Mouse (Mus musculus): ENCODE measurements around the gene Tmem179. TPM values are rescaled to one million over a fixed set of nuclear protein-coding genes. Genes with fewer than 3 reads are reported as not detected.

Gene Tmem179
- polyA plus RNA-seq, 1 experiment from 2014 or later: 2.8 TPM

GRCm38 (mm10) chr12:112514897-112515296 is 1.6 kb downstream of the Tmem179 start:
- H3K27me3 ChIP-seq (ENCODE audit: low read depth, poor library complexity, severe bottlenecking): peaks cover 38% of the 10 kb centered on the region

GRCm38 (mm10) chr12:112510733-112511372 is 5.7 kb downstream of the Tmem179 start:
- peaks cover 41% of the 10 kb centered on the region for H3K4me1 ChIP-seq
- H3K36me3 ChIP-seq: no peaks in the 10 kb centered on the region
- peaks cover 46% of the 10 kb centered on the region for H3K27me3 ChIP-seq (ENCODE audit: low read depth, poor library complexity, severe bottlenecking)
- H3K27ac ChIP-seq (replicated peaks): peak overlapping the region; percentile 69
- H3K4me3 ChIP-seq: peak overlapping the region; percentile 47
- no peaks in the 10 kb centered on the region for H3K9me3 ChIP-seq (replicated peaks)
- WGBS: 2% methylated on average over 62 of the region's 62 CpGs
- DNase-seq (ENCODE audit: low spot score): peak; percentile 47

More at GRCm38 (mm10) chr12:112514897-112515296, 1.6 kb downstream of the Tmem179 start:
- Histone ChIP-seq H3K4me1 (peaks cover 43% of the 10 kb centered on the region), H3K9me3 (replicated peaks) (no peaks in the 10 kb centered on the region), H3K27ac (replicated peaks) (no peak overlapping the region), H3K4me3 (no peak overlapping the region), H3K36me3 (no peaks in the 10 kb centered on the region)
- no peak for DNase-seq (ENCODE audit: low spot score)
- 63% methylated on average over 3 of the region's 3 CpGs for WGBS

GRCm38 (mm10) chr12:112510365-112510732 is 6.2 kb downstream of the Tmem179 start:
- WGBS: 32% methylated on average over 7 of the region's 7 CpGs
- peak overlapping the region; percentile 69 for H3K27ac ChIP-seq (replicated peaks)
- H3K9me3 ChIP-seq (replicated peaks): no peaks in the 10 kb centered on the region
- DNase-seq (ENCODE audit: low spot score): no peak
- peaks cover 45% of the 10 kb centered on the region for H3K4me1 ChIP-seq
- H3K36me3 ChIP-seq: no peaks in the 10 kb centered on the region
- peaks cover 45% of the 10 kb centered on the region for H3K27me3 ChIP-seq (ENCODE audit: low read depth, poor library complexity, severe bottlenecking)
- peak overlapping the region; percentile 47 for H3K4me3 ChIP-seq

GRCm38 (mm10) chr12:112507984-112508383 is 8.6 kb downstream of the Tmem179 start:
- H3K27me3 ChIP-seq (ENCODE audit: low read depth, poor library complexity, severe bottlenecking): peaks cover 44% of the 10 kb centered on the region
- peaks cover 45% of the 10 kb centered on the region for H3K4me1 ChIP-seq
- no peaks in the 10 kb centered on the region for H3K9me3 ChIP-seq (replicated peaks)
- 87% methylated on average over 3 of the region's 3 CpGs for WGBS
- no peak for DNase-seq (ENCODE audit: low spot score)
- no peak overlapping the region for H3K4me3 ChIP-seq
- no peaks in the 10 kb centered on the region for H3K36me3 ChIP-seq
- 0 out of 2 replicates have a peak overlapping the region, but pooled peaks have one; percentile 7 for H3K27ac ChIP-seq (replicated peaks)

- Histone ChIP-seq H3K36me3 (no peaks in the 10 kb centered on the region), H3K27ac (replicated peaks) (no peak overlapping the region), H3K4me1 (peaks cover 51% of the 10 kb centered on the region), H3K27me3 (ENCODE audit: low read depth, poor library complexity, severe bottlenecking) (peaks cover 37% of the 10 kb centered on the region), H3K4me3 (no peak overlapping the region), H3K9me3 (replicated peaks) (no peaks in the 10 kb centered on the region)
- 41% methylated on average over 4 of the region's 4 CpGs for WGBS
- DNase-seq (ENCODE audit: low spot score): no peak
Observed at GRCm38 (mm10) chr12:112507264-112507663, 9.3 kb downstream of the Tmem179 start.

GRCm38 (mm10) chr12:112506267-112506666 is 10.3 kb downstream of the Tmem179 start:
- peaks cover 59% of the 10 kb centered on the region for H3K4me1 ChIP-seq

GRCm38 (mm10) chr12:112503003-112503771 is 13.4 kb downstream of the Tmem179 start:
- peaks cover 59% of the 10 kb centered on the region for H3K4me1 ChIP-seq
- 41% methylated on average over 19 of the region's 19 CpGs for WGBS
- no peak overlapping the region for H3K4me3 ChIP-seq
- peaks cover 9% of the 10 kb centered on the region; the same call in 1 of the 2 replicates for H3K27me3 ChIP-seq (ENCODE audit: low read depth, poor library complexity, severe bottlenecking)
- no peaks in the 10 kb centered on the region for H3K9me3 ChIP-seq (replicated peaks)
- no peaks in the 10 kb centered on the region for H3K36me3 ChIP-seq
- DNase-seq (ENCODE audit: low spot score): no peak
- no peak overlapping the region for H3K27ac ChIP-seq (replicated peaks)

More at GRCm38 (mm10) chr12:112506267-112506666, 10.3 kb downstream of the Tmem179 start:
- Histone ChIP-seq H3K9me3 (replicated peaks) (no peaks in the 10 kb centered on the region), H3K4me3 (no peak overlapping the region), H3K27me3 (ENCODE audit: low read depth, poor library complexity, severe bottlenecking) (peaks cover 27% of the 10 kb centered on the region), H3K36me3 (no peaks in the 10 kb centered on the region), H3K27ac (replicated peaks) (no peak overlapping the region; the same call in 1 of the 2 replicates)
- 86% methylated on average over 6 of the region's 6 CpGs for WGBS
- no peak for DNase-seq (ENCODE audit: low spot score)

GRCm38 (mm10) chr12:112498683-112499082 is 17.9 kb downstream of the Tmem179 start:
- peaks cover 23% of the 10 kb centered on the region for H3K27me3 ChIP-seq (ENCODE audit: low read depth, poor library complexity, severe bottlenecking)
- peak; percentile 34 for DNase-seq (ENCODE audit: low spot score)
- no peak overlapping the region for H3K4me3 ChIP-seq
- no peaks in the 10 kb centered on the region for H3K9me3 ChIP-seq (replicated peaks)
- 40% methylated on average over 11 of the region's 11 CpGs for WGBS
- peak overlapping the region; percentile 46; the same call in 1 of the 2 replicates for H3K27ac ChIP-seq (replicated peaks)
- H3K36me3 ChIP-seq: no peaks in the 10 kb centered on the region
- peaks cover 50% of the 10 kb centered on the region for H3K4me1 ChIP-seq

GRCm38 (mm10) chr12:112497731-112498130 is 18.8 kb downstream of the Tmem179 start:
- no peaks in the 10 kb centered on the region for H3K36me3 ChIP-seq
- DNase-seq (ENCODE audit: low spot score): no peak
- no peaks in the 10 kb centered on the region for H3K9me3 ChIP-seq (replicated peaks)
- no peak overlapping the region for H3K4me3 ChIP-seq
- H3K4me1 ChIP-seq: peaks cover 49% of the 10 kb centered on the region
- H3K27ac ChIP-seq (replicated peaks): no peak overlapping the region
- 85% methylated on average over 8 of the region's 8 CpGs for WGBS
- H3K27me3 ChIP-seq (ENCODE audit: low read depth, poor library complexity, severe bottlenecking): peaks cover 23% of the 10 kb centered on the region

GRCm38 (mm10) chr12:112496136-112496535 is 20.4 kb downstream of the Tmem179 start:
- no peaks in the 10 kb centered on the region for H3K36me3 ChIP-seq
- peaks cover 23% of the 10 kb centered on the region for H3K27me3 ChIP-seq (ENCODE audit: low read depth, poor library complexity, severe bottlenecking)
- WGBS: 77% methylated on average over 5 of the region's 5 CpGs
- H3K4me3 ChIP-seq: no peak overlapping the region
- DNase-seq (ENCODE audit: low spot score): no peak
- no peaks in the 10 kb centered on the region for H3K9me3 ChIP-seq (replicated peaks)
- H3K4me1 ChIP-seq: peaks cover 38% of the 10 kb centered on the region
- no peak overlapping the region for H3K27ac ChIP-seq (replicated peaks)

GRCm38 (mm10) chr12:112490444-112490939 is 26.1 kb downstream of the Tmem179 start:
- H3K27ac ChIP-seq (replicated peaks): no peak overlapping the region

GRCm38 (mm10) chr12:112489535-112489934 is 27.0 kb downstream of the Tmem179 start:
- no peak overlapping the region for H3K4me3 ChIP-seq
- H3K27ac ChIP-seq (replicated peaks): no peak overlapping the region; the same call in 1 of the 2 replicates
- H3K4me1 ChIP-seq: peaks cover 19% of the 10 kb centered on the region; the same call in 1 of the 2 replicates
- no peak for DNase-seq (ENCODE audit: low spot score)
- H3K9me3 ChIP-seq (replicated peaks): no peaks in the 10 kb centered on the region
- no peaks in the 10 kb centered on the region for H3K36me3 ChIP-seq
- H3K27me3 ChIP-seq (ENCODE audit: low read depth, poor library complexity, severe bottlenecking): peaks cover 4% of the 10 kb centered on the region; the same call in 1 of the 2 replicates
- WGBS: 93% methylated on average over 9 of the region's 9 CpGs

More at GRCm38 (mm10) chr12:112490444-112490939, 26.1 kb downstream of the Tmem179 start:
- H3K36me3 ChIP-seq: no peaks in the 10 kb centered on the region
- no peaks in the 10 kb centered on the region for H3K9me3 ChIP-seq (replicated peaks)
- WGBS: 23% methylated on average over 3 of the region's 3 CpGs
- peaks cover 22% of the 10 kb centered on the region; the same call in 1 of the 2 replicates for H3K4me1 ChIP-seq
- H3K27me3 ChIP-seq (ENCODE audit: low read depth, poor library complexity, severe bottlenecking): peaks cover 4% of the 10 kb centered on the region; the same call in 1 of the 2 replicates
- DNase-seq (ENCODE audit: low spot score): no peak
- no peak overlapping the region for H3K4me3 ChIP-seq

Measured in midbrain, embryonic 10.5 days (tissue).